Mouse (Mus musculus) CH12.LX (cell line): ENCODE data around the gene Mcemp1. TPM values are rescaled to one million over a fixed set of nuclear protein-coding genes. Genes with fewer than 3 reads are reported as not detected.
A peak's percentile ranks its signal among the peaks of the same experiment; 100 is the strongest.

ENCODE experiments used
- DNase-seq: peaks from one replicate; pipeline ENCODE4 v3.0.0-alpha.2; 2013; ENCODE audit errors: extremely low read depth
- H3K27ac ChIP-seq: 2 replicates; pipeline ENCODE4 v1.5.1; 2012; ENCODE audit warnings: low read depth, mild to moderate bottlenecking, control low read depth, moderate library complexity; ENCODE audit not compliant: insufficient read depth
- H3K27me3 ChIP-seq: replicated peaks from 2 replicates; pipeline ENCODE3; 2012; ENCODE audit warnings: inconsistent platforms
- H3K36me3 ChIP-seq, 2 experiments: replicated peaks in 1 of 2; 2 replicates each; pipeline versions ENCODE3 to v1.6.1; 2012; ENCODE audit warnings: inconsistent platforms in 1 of 2, low read length in 1 of 2, mild to moderate bottlenecking in 1 of 2, mixed read lengths in 1 of 2, moderate library complexity in 1 of 2; ENCODE audit not compliant: control insufficient read depth in 1 of 2, insufficient read depth in 1 of 2
- H3K4me1 ChIP-seq, 2 experiments: 2 replicates each; pipeline ENCODE4 v1.6.1; 2012; ENCODE audit warnings: inconsistent platforms in 1 of 2, moderate library complexity in 1 of 2; ENCODE audit not compliant: insufficient read depth in 2 of 2, control insufficient read depth in 1 of 2
- H3K4me2 ChIP-seq: 2 replicates; pipeline ENCODE4 v1.6.1; 2012; ENCODE audit warnings: low read depth, mild to moderate bottlenecking, control low read depth; ENCODE audit not compliant: poor library complexity, insufficient read depth, severe bottlenecking
- H3K4me3 ChIP-seq, 3 experiments: fragments of 150-350 bp in 1 of 3; sonication (generic) in 1 of 3; replicated peaks in 1 of 3; 2 replicates each; pipeline versions ENCODE3 to v1.5.1; 2011 to 2012; ENCODE audit warnings: low read depth in 2 of 3, low read length in 2 of 3, mild to moderate bottlenecking in 2 of 3, moderate library complexity in 2 of 3, control low read depth in 1 of 3, improper control_type of control experiment in 1 of 3, inconsistent platforms in 1 of 3, mixed read lengths in 1 of 3; ENCODE audit not compliant: poor library complexity in 1 of 3
- H3K79me2 ChIP-seq: replicated peaks from 2 replicates; pipeline ENCODE4 v1.6.1; 2012; ENCODE audit warnings: mild to moderate bottlenecking, moderate library complexity; ENCODE audit not compliant: control insufficient read depth, poor library complexity, insufficient read depth, severe bottlenecking; ENCODE audit errors: extremely low read depth
- H3K9ac ChIP-seq: 2 replicates; pipeline ENCODE4 v1.6.1; 2012; ENCODE audit warnings: low read depth, mild to moderate bottlenecking, control low read depth, moderate library complexity; ENCODE audit not compliant: insufficient read depth
- H3K9me3 ChIP-seq: replicated peaks from 2 replicates; pipeline ENCODE3; 2012; ENCODE audit warnings: low read length, inconsistent platforms, mixed read lengths
- CTCF ChIP-seq, 2 experiments: IDR thresholded peaks in 1 of 2; conservative IDR thresholded peaks in 1 of 2; 2 replicates each; pipeline ENCODE4 v1.5.1; 2011 to 2012; ENCODE audit warnings: low read depth in 2 of 2, low read length in 2 of 2, improper control_type of control experiment in 1 of 2, inconsistent platforms in 1 of 2, mild to moderate bottlenecking in 1 of 2, moderate library complexity in 1 of 2
- ELF1 ChIP-seq: IDR thresholded peaks from 2 replicates; pipeline ENCODE4 v1.6.1; 2014; ENCODE audit warnings: low read depth, mild to moderate bottlenecking, inconsistent platforms, low read length, improper control_type of control experiment
- EP300 ChIP-seq: IDR thresholded peaks from 2 replicates; pipeline ENCODE4 v1.6.1; 2011; ENCODE audit warnings: low read length, improper control_type of control experiment
- ETS1 ChIP-seq: conservative IDR thresholded peaks from 2 replicates; pipeline ENCODE4 v1.6.1; 2012; ENCODE audit warnings: low read depth, mild to moderate bottlenecking, inconsistent platforms, low read length, improper control_type of control experiment, moderate library complexity
- GABPA ChIP-seq: IDR thresholded peaks from 2 replicates; pipeline ENCODE4 v1.6.1; 2012; ENCODE audit warnings: low read depth, low read length, improper control_type of control experiment, inconsistent platforms; ENCODE audit not compliant: insufficient replicate concordance
- IRF4 ChIP-seq: IDR thresholded peaks from 2 replicates; pipeline ENCODE4 v1.6.1; 2014; ENCODE audit warnings: low read depth, mild to moderate bottlenecking, inconsistent platforms, low read length, improper control_type of control experiment
- KAT2A ChIP-seq: IDR thresholded peaks from 2 replicates; pipeline ENCODE4 v1.6.1; 2012; ENCODE audit warnings: low read length, improper control_type of control experiment, inconsistent platforms; ENCODE audit not compliant: insufficient replicate concordance
- MAFK ChIP-seq: IDR thresholded peaks from 2 replicates; pipeline ENCODE4 v1.6.1; 2011; ENCODE audit warnings: low read length, improper control_type of control experiment; ENCODE audit not compliant: insufficient replicate concordance
- MYC ChIP-seq: IDR thresholded peaks from 2 replicates; pipeline ENCODE4 v1.6.1; 2011; ENCODE audit warnings: low read depth, mild to moderate bottlenecking, improper control_type of control experiment, low read length
- NELFE ChIP-seq: IDR thresholded peaks from 2 replicates; pipeline ENCODE4 v1.6.1; 2011; ENCODE audit warnings: low read depth, low read length, improper control_type of control experiment
- PAX5 ChIP-seq: IDR thresholded peaks from 2 replicates; pipeline ENCODE4 v1.6.1; 2012; ENCODE audit warnings: low read length, inconsistent platforms, mixed read lengths
- RAD21 ChIP-seq: IDR thresholded peaks from 2 replicates; pipeline ENCODE4 v1.6.1; 2011; ENCODE audit warnings: low read depth, mild to moderate bottlenecking, low read length, improper control_type of control experiment, moderate library complexity
- SIN3A ChIP-seq: IDR thresholded peaks from 2 replicates; pipeline ENCODE4 v1.6.1; 2012; ENCODE audit warnings: low read length, improper control_type of control experiment, inconsistent platforms
- SMC3 ChIP-seq: IDR thresholded peaks from 2 replicates; pipeline ENCODE4 v1.6.1; 2011; ENCODE audit warnings: low read depth, low read length, improper control_type of control experiment
- USF1 ChIP-seq: IDR thresholded peaks from 2 replicates; pipeline ENCODE4 v1.6.1; 2014; ENCODE audit warnings: low read depth, mild to moderate bottlenecking, inconsistent platforms, low read length, improper control_type of control experiment
- ZMIZ1 ChIP-seq: IDR thresholded peaks from 2 replicates; pipeline ENCODE4 v1.6.1; 2012; ENCODE audit warnings: low read depth, mild to moderate bottlenecking, inconsistent platforms, low read length, improper control_type of control experiment
- dilution Hi-C: fragments of 300-500 bp; cut with MboI; formaldehyde crosslinking; loops from 2 replicates; pipeline ENCODE4 v1.14.3; 2020; ENCODE audit warnings: low sequenced_read_pairs; ENCODE audit not compliant: extremely low pct_unique_long_range_greater_than_20kb, extremely low pct_ligation_motif_present
- in situ Hi-C: fragments of 300-500 bp; cut with MboI; formaldehyde crosslinking; loops from 3 replicates; pipeline ENCODE4 v1.14.3; 2019; ENCODE audit warnings: low sequenced_read_pairs, low pct_ligation_motif_present, low pct_unique_long_range_greater_than_20kb, mixed read lengths
- polyA plus RNA-seq: library from polyadenylated mRNA; unstranded; fragments of >175 nt; gene quantifications from 2 replicates; pipeline ENCODE4 v1.2.1, GENCODE M21; 2012; ENCODE audit warnings: low read depth; ENCODE audit not compliant: insufficient read length
- total RNA-seq, 2 experiments: library from RNA; depleted of rRNA; stranded (reverse); fragments of 300-350 nt in 1 of 2; fragments of >200 nt in 1 of 2; gene quantifications; 2 replicates each; pipeline ENCODE4 v1.2.3; 2012 to 2014

The Mcemp1 gene
- total and polyA plus RNA-seq, 3 experiments, result 0.36 to 0.39 TPM; not detected in 1

- no peaks in the 10 kb centered on the region for H3K79me2 ChIP-seq
- H3K9ac ChIP-seq, result no peak overlapping the region
- peak; percentile 22 for DNase-seq
- H3K4me1 ChIP-seq, result peaks cover 4 to 16% of the 10 kb centered on the region in 2 experiments
- no peak overlapping the region for H3K4me3 ChIP-seq
- dilution Hi-C loops, result no loop called here
- no peak overlapping the region for H3K4me2 ChIP-seq
- TF ChIP-seq RAD21 (peak; percentile 45), NELFE (no peak), CTCF (conservative IDR thresholded peaks at IDR 0.05 in 1 of 2, IDR thresholded peaks at IDR 0.05 in 1 of 2; ENCODE audit: low read depth in 2 of 2, low read length in 2 of 2) (peak; percentile 19 to 58; a peak in 2 of 4 replicates), SMC3 (0 out of 2 replicates have a peak, but pooled peaks have one; percentile 23), KAT2A (no peak)
- TF ChIP-seq, all 38 proteins: peak for 3
- Histone ChIP-seq H3K36me3 (no peaks in the 10 kb centered on the region), H3K27me3 (peaks cover 22% of the 10 kb centered on the region), H3K9me3 (no peaks in the 10 kb centered on the region), H3K27ac (no peak overlapping the region)
- in situ Hi-C loops, result loop anchor here (25.0 kb wide), 2 partner anchors 432 to 657 kb away; partner anchors contain the start of gene Cd209g
These were observed 40.2 kb downstream of the Mcemp1 start for GRCm38 (mm10) chr8:3705711-3706110.

GRCm38 (mm10) chr8:3707611-3708010, 42.1 kb downstream of the Mcemp1 start:
- peaks cover 22% of the 10 kb centered on the region for H3K27me3 ChIP-seq
- in situ Hi-C loops, result loop anchor here (25.0 kb wide), 2 partner anchors 430 to 655 kb away; partner anchors contain the start of gene Cd209g
- no peak overlapping the region for H3K4me2 ChIP-seq
- no peak overlapping the region for H3K27ac ChIP-seq
- H3K9me3 ChIP-seq, result no peaks in the 10 kb centered on the region
- peaks cover 11 to 31% of the 10 kb centered on the region in 2 experiments for H3K4me1 ChIP-seq
- H3K9ac ChIP-seq, result no peak overlapping the region
- no peaks in the 10 kb centered on the region for H3K79me2 ChIP-seq
- TF ChIP-seq NELFE, result no peak
- TF ChIP-seq SIN3A, result no peak
- TF ChIP-seq MAFK, result no peak
- no peak for TF ChIP-seq IRF4
- no peak for TF ChIP-seq GABPA
- no peak for TF ChIP-seq MYC
- TF ChIP-seq PAX5, result no peak
- TF ChIP-seq ELF1, result no peak
- no peak for TF ChIP-seq EP300
- TF ChIP-seq USF1, result no peak
- TF ChIP-seq ETS1, result no peak
- TF ChIP-seq ZMIZ1, result no peak
- no peaks in the 10 kb centered on the region for H3K36me3 ChIP-seq
- dilution Hi-C loops, result no loop called here
- no peak overlapping the region for H3K4me3 ChIP-seq
- DNase-seq, result no peak
